Mouse (Mus musculus) inflammation-experienced regulatory T-cells, adult 6 months (primary cell): Measurements from ENCODE around the gene Skil. TPM values are rescaled to one million over a fixed set of nuclear protein-coding genes. Genes with fewer than 3 reads are reported as not detected.
"Not testable (repeated sequence)": the region's sequence is repeated elsewhere in the genome, so short reads cannot be mapped to it uniquely, and the experiment has no call there.

ENCODE experiments used
- ATAC-seq: one replicate; pipeline ENCODE4 v1.8.0; 2017
- polyA plus RNA-seq, 3 experiments: library from polyadenylated mRNA; unstranded; fragments of 100-300 nt; shearing (Covaris generic); gene quantifications; one replicate each; pipeline ENCODE4 v1.2.1; 2017

The Skil gene
- polyA plus RNA-seq, 3 experiments from 2014 or later = 29.8 to 63.7 (median 62.7) TPM

DNA sequence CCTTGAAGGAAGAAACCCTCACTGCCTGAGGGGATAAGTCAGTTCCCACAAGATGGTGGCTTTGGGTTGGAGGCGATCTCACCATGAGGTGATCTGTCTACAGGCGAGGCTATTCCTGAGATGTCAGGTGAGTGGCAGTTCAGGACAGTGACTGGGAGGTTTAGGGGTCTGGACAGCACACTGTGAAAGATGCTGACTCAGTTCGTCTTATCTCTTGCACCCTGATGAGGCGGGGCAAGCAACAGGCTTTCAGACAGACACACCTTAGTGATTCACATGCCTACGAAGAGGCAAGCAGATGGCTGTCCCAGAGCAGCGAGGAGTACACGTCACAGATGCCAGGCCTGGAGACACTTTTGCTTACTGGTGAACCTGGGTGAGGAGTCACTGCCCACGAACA is 39.4 kb downstream of the Skil start:
- ATAC-seq = no peak

DNA sequence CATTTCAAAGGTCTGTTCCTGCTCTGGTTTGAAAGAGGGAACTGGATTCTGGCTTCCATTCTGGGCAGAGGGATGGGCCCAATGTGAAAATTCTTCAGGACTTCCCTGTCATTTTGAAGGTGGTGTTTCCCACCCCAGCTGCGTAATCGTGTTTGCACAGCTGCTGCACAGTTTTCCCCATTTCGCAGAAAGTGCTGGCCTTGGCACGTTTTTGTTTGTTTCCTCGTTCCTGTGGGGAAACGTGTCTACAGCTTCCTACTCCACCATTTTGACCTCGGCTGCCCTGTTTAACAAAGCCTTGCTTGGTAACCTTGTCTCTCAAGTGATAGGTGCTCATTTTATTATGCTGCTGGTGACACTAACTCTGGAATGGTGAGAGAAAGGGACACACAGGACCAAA is 39.8 kb downstream of the Skil start:
- ATAC-seq = no peak

DNA sequence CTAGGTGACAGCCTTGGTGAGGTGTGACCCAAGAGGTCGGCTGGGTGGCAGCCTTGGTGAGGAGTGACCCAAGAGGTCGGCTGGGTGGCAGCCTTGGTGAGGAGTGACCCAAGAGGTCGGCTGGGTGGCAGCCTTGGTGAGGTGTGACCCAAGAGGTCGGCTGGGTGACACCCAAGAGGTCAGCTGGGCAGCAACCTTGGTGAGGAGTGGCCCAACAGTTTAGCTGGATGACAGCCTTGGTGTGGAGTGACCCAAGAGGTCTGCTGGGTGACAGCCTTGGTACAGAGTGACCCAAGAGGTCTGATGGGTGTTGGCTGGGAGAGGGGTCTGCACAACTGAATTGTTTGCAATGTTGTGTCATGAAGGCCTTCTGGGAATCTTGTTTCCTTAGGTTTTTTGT is 41.7 kb downstream of the Skil start:
- not testable (repeated sequence) for ATAC-seq

DNA sequence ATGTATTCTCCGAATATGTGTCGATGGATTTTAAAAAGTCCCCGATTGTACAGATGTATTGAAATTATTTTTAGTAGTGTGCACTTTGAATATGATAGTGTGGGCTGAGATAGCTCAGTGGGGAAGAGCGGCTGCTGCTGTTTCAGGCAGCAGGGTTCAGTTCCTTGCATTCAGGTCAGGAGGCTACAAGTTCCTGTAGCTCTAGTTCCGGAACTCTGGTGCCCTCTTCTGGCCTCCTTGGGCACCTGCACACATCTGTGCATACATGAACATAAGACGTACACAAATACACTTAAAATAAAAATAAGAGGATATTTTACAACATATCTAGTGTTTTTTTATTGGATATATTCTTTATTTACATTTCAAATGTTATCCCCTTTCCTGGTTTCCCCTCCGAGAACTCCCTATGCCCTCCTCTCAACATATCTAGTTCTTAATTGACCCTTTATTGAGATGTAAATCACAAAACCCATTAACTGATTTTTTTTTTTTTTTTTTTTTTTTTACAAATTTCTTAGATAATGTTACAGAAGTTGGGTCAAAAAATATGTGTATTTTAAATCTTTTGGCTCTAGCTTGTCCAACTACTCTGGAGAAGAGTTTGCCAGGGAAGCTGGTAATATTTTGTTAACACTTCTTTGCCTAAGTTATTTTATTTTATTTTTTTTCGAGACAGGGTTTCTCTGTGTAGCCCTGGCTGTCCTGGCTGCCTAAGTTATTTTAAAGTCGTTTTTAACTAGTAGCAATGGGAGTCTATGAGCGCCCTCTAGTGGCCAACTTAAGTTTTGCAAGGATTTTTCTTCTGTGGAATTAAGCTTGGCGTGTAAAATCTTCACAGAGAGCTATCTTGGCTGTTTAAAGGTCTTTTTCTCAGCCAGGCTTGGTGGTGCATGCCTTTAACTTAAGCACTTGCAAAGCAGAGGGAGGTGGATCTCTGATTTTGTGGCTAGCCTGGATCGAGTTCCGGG is 43.9 kb downstream of the Skil start:
- ATAC-seq = peak; percentile 63

DNA sequence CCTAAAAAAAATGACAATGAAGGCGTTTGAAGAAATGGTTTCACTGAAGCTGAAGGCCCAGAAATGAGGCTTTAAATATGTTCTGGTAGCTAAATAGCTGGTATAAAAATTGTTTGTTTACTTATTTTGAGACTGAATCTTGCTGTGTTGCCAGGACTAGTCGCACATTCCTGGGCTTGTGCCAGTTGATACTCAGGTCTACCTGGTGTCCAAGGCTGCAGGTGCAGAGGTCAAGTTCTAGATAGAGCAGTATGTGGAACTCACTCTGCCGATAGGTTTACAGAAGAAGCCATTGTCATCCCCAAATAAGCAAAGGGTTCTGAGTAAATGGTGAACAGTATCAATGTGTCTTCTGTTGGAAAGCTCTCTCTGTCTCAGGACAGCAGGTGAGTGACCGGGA is 46.8 kb downstream of the Skil start:
- ATAC-seq = no peak

DNA sequence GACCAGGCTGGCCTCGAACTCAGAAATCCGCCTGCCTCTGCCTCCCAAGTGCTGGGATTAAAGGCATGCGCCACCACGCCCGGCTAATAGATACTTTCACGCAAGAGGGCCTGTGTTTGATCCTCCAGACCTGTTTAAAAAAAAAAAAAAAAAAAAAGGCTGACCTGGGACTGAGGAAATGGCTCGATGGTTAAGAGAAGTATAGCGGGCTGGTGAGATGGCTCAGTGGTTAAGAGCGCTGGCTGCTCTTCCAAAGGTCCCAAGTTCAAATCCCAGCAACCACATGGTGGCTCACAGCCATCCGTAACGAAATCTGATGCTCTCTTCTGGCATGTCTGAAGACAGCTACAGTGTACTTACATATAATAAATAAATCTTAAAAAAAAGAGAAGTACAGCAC is 50.4 kb downstream of the Skil start:
- not testable (repeated sequence) for ATAC-seq

DNA sequence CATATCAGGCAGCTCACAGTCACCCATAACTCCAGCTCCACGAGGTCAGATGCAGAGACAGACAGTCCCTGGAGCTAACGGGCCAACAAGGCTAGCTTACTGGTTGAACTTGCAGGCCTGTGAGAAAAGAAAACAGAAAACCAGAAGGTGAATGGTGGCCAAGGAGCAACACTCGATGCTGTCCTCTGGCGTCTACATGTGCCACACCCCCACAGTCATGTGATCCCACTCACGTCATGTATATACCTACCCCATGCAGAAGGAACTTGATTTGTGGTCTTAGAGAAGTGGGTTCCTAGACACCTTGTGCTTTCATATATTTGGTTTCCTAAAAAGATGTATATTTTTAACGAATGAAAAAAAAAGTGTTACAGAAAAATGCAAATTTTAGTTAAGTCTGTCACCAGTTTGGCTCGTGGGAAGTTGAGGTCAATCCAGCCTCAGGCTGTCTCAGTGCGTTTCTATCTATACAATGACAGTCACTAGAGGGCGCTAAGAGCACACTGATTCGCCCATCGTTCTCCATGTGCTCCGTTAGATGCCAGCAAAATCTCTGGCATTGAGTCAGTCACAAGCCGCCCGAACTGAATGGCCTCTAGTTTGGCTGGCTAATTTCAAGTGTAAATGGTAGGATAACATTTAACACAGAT is 50.9 kb downstream of the Skil start:
- ATAC-seq = peak; percentile 77

DNA sequence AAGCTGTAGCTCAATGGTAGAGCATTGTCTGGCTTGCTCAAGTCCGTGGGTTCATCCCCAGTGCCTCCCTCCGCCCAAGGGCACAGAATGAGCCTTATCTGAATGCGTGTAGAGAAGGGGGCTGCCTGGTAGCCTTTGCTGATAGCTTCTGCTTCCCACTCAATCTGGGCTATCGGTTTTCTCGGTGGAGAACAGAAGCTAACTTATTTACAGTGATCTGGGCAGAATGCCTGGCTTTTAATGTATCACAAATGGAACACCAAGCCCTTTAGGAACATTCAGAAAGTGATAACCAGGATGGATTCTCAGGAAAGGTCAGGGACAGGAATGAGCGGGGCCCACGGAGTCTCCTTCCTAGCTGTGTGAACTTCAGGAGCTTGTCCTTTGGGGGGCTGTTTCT is 53.7 kb downstream of the Skil start:
- ATAC-seq = no peak

DNA sequence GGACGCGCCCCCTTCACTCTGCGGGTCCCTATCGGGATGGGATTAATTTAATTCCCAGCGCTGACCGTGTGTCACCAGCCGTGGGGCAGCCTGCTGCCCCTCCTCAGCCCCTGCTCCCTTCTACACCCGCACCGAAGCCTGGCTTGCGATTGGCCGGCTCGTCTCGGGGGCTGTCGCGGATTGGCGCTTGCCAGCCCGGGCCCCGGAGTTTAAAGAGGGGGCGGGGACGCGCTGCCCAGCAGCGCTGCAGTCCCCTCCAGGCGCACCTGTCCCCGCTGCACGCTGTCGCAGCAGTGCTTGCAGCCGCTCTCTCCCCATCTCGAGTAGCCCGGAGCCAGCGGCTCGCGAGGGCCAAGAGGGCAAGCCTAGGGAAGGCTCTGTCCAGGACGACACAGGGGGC is 54.8 kb downstream of the Skil start, which contains the start of gene Cldn11:
Gene Cldn11 (plus strand): TSS at position 215 of the 400 bp plus-strand sequence.
- no peak for ATAC-seq

DNA sequence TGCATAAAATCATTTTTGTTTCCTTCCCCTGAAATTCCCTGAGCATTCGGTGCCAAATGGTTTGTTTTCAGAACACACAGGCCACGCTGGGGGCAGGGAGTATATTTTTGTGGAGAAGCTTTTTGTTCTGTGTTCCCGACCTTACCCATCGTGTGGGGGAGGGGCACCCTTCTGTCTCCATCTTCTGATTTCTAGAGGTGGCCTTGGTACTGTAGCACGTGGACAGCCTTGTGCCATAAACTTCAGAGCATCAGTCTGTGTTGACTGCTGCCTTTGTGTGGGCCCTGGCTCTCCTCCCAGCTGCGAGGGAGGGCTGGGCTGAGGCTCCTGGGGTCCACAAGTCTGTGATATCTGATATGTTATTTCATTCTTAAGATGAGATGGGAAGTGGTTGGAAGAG is 57.2 kb downstream of the Skil start:
- no peak for ATAC-seq

DNA sequence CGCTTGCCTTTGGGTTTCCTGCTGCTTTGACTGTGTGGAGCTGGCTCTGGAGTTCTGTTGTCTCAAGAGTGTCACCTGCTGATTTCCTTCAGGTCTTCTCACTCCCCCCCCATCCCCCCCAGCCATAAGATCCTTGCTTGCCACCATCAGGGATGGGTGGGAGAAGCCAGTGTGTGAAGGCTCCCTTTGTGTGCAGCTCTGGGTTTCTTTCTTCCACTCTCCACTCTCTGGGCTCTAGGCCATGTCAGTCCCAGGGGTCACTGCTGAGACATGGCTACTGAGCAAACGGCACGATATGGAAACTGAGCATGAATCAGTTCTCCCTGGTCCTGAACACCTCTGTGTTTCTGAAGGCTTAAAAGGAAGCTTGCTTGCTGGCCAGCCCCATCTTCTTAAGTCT is 61.3 kb downstream of the Skil start:
- ATAC-seq = no peak

DNA sequence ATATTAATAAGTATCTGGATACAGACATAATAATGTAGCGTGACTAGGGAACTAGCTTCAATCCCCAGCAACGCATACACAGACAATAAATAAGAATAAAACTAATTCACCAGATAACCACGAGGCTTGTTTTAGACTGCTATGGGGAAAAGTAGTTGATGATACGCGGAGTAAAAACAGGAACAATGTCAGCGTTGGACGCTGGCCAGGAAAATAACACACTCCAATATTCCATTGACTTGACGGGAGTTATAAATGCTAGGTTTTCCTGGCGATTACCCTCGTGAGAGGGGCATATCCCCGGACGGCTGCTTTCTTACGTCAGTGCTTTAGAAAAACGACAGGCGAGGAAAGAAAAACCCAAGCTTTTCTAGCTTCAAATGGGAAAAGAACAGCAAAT is 62.9 kb downstream of the Skil start:
- no peak for ATAC-seq

DNA sequence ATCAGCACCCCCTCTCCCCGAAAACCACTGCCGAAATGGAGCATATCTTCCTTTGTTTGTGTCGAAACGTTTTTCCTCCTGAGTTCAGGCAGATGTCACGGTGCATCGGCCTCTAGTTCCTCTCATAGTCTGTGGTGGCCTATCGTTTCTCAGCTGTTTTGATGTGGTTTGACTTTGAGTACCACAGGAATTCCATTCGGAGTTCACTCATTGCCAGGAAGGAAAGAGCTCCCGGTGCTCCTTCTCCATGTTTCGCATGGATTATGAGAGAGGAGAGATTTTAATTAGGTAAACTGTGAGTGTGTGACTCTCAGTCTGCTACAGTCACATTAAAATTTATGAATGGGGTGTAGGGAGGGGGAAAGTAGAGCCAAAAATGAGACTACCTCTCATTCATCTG is 65.2 kb downstream of the Skil start:
- no peak for ATAC-seq

DNA sequence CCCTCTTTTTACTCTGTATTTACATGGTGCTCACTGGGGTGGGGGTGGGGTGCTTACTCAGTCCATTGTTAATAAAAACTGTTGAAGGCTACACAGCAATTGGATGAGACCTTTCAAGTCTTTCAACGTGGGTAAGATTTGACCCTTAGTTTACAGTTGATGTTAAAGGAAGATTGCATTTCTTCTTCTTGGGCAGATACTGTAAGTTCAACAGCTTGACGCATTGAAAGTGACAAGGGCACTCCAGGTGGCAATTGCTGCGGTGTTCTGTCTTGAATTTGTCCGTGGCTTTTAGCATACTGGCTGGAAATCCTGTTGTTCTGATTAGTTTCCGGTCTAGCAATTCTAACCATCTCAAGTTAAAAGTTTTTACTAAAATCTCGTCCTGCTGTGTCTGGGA is 66.5 kb downstream of the Skil start:
- ATAC-seq = no peak

DNA sequence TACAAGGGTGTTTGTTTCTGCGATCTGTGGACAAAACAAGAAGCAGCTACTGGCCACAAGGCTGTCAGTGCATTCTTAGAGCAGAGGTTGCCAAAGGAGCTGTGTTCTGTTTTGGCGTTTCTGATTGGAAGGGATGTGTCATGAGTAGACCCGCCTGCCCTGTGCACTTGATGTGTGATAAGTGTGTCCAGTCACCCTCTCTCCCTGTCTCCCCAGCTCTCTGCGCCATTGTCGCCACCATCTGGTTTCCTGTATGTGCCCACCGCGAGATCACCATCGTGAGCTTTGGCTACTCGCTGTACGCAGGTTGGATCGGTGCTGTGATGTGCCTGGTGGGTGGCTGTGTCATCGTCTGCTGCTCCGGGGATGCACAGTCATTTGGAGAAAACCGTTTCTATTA is 68.0 kb downstream of the Skil start:
- no peak for ATAC-seq

DNA sequence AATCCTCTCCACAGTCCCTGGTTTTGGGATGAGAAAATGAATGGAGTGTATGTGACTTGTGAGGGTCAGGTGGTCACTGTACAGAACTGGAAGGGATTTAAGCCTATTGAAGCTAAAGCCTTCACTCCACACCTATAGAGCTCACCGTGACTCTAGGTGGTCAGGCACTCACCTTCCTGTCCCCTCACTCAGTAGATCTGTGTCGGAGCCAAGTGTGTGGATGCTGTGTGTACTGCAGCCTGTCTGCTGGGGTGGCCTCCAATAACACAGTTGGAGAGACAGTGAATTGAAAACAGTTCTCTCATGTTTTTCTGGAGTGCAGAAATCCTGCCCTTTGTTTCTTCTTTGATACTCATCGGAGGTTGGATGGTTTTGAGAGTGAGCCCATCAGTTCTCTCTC is 70.9 kb downstream of the Skil start:
- no peak for ATAC-seq

DNA sequence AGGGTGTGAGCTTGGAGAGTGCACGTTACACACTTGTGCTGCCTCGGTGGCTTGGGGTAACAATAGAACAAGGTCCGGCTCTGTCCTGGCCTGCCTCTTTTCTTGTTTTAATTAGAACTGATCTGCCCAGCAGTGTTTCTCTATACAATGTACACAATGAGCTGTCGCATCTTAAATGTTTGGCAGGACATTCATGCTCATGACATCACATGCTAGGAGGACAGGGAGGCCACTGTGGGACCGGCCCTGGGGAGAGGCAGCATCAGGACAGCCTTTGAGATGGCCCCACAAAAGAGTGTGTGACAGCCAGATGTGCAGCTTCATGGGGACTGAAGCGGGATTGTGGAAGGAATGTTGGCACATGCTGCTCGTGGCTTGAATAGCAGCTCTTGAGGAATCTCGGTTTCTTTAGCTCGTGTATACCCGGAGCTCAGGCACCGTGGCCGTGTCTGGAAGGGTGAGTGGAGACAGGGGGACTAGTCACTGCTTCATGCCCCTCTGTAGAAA is 71.6 kb downstream of the Skil start:
- no peak for ATAC-seq

Other genes starting within 250 kb of the Skil start
- gene Gpr160, start 239.1 kb upstream of the Skil start, polyA plus RNA-seq = 1 to 10 TPM; 2.4 to 8.7 (median 3.9) TPM
- gene Phc3, start 125.6 kb upstream of the Skil start, polyA plus RNA-seq = 10 to 100 TPM; 33.9 to 61.5 (median 43.2) TPM
- 1 to 10 TPM; 1.5 to 2.5 (median 1.8) TPM for gene Prkci, start 99.3 kb upstream of the Skil start, polyA plus RNA-seq
- not detected for gene Cldn11, start 54.9 kb downstream of the Skil start, polyA plus RNA-seq
- gene Slc7a14, start 215.3 kb downstream of the Skil start, polyA plus RNA-seq = under 1 TPM in 1 of 3 experiments, not detected in 2; 0.04 TPM